19 mouse cellular contexts compared by ENCODE assay signal in genomic region chr8:111570432-111570831, GRCm38 (mm10). TPM values are rescaled to one million over a fixed set of nuclear protein-coding genes. Genes with fewer than 3 reads are reported as not detected.
DNase-seq lines count a peak whose midpoint lies in the region; ATAC-seq lines count a peak whose summit lies in the region.
"Had no signal": no experiment of that assay in that cellular context is flagged by ENCODE, and none has a peak within 500 bp of the region (broad histone marks: within the 10 kb centered on the region; RNA-seq: fewer than 3 reads in every experiment).

No protein-coding gene starts in this region.

- 61% methylated on average over 2 of the region's 2 CpGs for WGBS in forebrain, embryonic 16.5 days
- WGBS in forebrain, embryonic 15.5 days = 57% methylated on average over 2 of the region's 2 CpGs

- H3K4me3 ChIP-seq in forebrain, embryonic 16.5 days (replicated peaks; ENCODE audit: low read length) = no peak overlapping the region
- H3K4me3 ChIP-seq in forebrain, embryonic 15.5 days = no peak overlapping the region
- H3K4me3 ChIP-seq: embryonic facial prominence, embryonic 12.5 days; forebrain, embryonic 10.5 days; heart, adult 2 months; limb, embryonic 10.5 days; liver, embryonic 12.5 days; neural tube, embryonic 15.5 days had no signal

- peak; percentile 30 for DNase-seq in 3T3-L1 (ENCODE audit: low read depth, low spot score)
- DNase-seq in induced T-regulatory cell, adult 2 months (ENCODE audit: low read depth) = peak; percentile 93
- DNase-seq in heart, postnatal 10 days = no peak
- no peak for DNase-seq in layer of hippocampus, adult 9-10 months (ENCODE audit: low spot score)
- no peak for DNase-seq in cerebellum, postnatal 4 days (ENCODE audit: low spot score in 2 of 2)
- DNase-seq: heart, adult 2 months; kidney, adult 9 months; layer of hippocampus, postnatal 36 days had no signal

- ATAC-seq in forebrain, embryonic 16.5 days = no peak
- no peak for ATAC-seq in forebrain, embryonic 15.5 days (replicated peaks)
- peak; percentile 39 for ATAC-seq in CD4-positive, CD25-positive, alpha-beta regulatory T cell, adult 4 months
- ATAC-seq: hindbrain, postnatal 0 days; liver, embryonic 12.5 days had no signal

- H3K27ac ChIP-seq in forebrain, embryonic 16.5 days (ENCODE audit: low read length) = peak overlapping the region; percentile 0; the same call in 1 of the 2 replicates
- no peak overlapping the region for H3K27ac ChIP-seq in forebrain, embryonic 15.5 days (replicated peaks)
- H3K27ac ChIP-seq: embryonic facial prominence, embryonic 12.5 days; forebrain, embryonic 10.5 days; heart, adult 2 months; hindbrain, postnatal 0 days; limb, embryonic 10.5 days; liver, embryonic 12.5 days; neural tube, embryonic 15.5 days; stomach, postnatal 0 days had no signal

- intact Hi-C loops in heart, postnatal 10 days (cut with DNase I) = no loop called here

- H3K4me1 ChIP-seq in forebrain, embryonic 16.5 days (replicated peaks; ENCODE audit: control insufficient read depth, insufficient read depth, low read length) = peaks cover 42% of the 10 kb centered on the region
- H3K4me1 ChIP-seq in forebrain, embryonic 15.5 days = peaks cover 62% of the 10 kb centered on the region

- no peaks in the 10 kb centered on the region for H3K36me3 ChIP-seq in forebrain, embryonic 16.5 days (ENCODE audit: control insufficient read depth, insufficient read depth)
- H3K36me3 ChIP-seq in forebrain, embryonic 15.5 days = no peaks in the 10 kb centered on the region
- H3K36me3 ChIP-seq: embryonic facial prominence, embryonic 12.5 days; liver, embryonic 12.5 days; neural tube, embryonic 15.5 days had no signal

- H3K9me3 ChIP-seq in forebrain, embryonic 16.5 days (ENCODE audit: control insufficient read depth, low read length) = no peaks in the 10 kb centered on the region
- H3K9me3 ChIP-seq in forebrain, embryonic 15.5 days = no peaks in the 10 kb centered on the region
- H3K9me3 ChIP-seq: embryonic facial prominence, embryonic 12.5 days; forebrain, embryonic 10.5 days; limb, embryonic 10.5 days; liver, embryonic 12.5 days; neural tube, embryonic 15.5 days had no signal

- H3K4me2 ChIP-seq in forebrain, embryonic 16.5 days (ENCODE audit: low read length) = no peak overlapping the region
- no peak overlapping the region for H3K4me2 ChIP-seq in forebrain, embryonic 15.5 days (replicated peaks)
- H3K4me2 ChIP-seq: embryonic facial prominence, embryonic 12.5 days; liver, embryonic 12.5 days; neural tube, embryonic 15.5 days had no signal

- H3K27me3 ChIP-seq in forebrain, embryonic 16.5 days (replicated peaks; ENCODE audit: control insufficient read depth, insufficient read depth, low read length) = no peaks in the 10 kb centered on the region
- no peaks in the 10 kb centered on the region for H3K27me3 ChIP-seq in forebrain, embryonic 15.5 days
- H3K27me3 ChIP-seq: embryonic facial prominence, embryonic 12.5 days; liver, embryonic 12.5 days; neural tube, embryonic 15.5 days had no signal

- no peak overlapping the region for H3K9ac ChIP-seq in forebrain, embryonic 16.5 days (replicated peaks; ENCODE audit: low read depth, low read length)
- H3K9ac ChIP-seq in forebrain, embryonic 15.5 days (replicated peaks) = no peak overlapping the region
- H3K9ac ChIP-seq: embryonic facial prominence, embryonic 12.5 days; liver, embryonic 12.5 days; neural tube, embryonic 15.5 days had no signal

RNA-seq across cellular contexts. Expression of gene Znrf1, which starts 34.5 kb away (rescaled TPM):
- 66.0 and 70.3 TPM in 2 replicates for polyA plus RNA-seq in forebrain, embryonic 16.5 days (2015; fragmentation: Nextera tagmentation; extraction: Ambion mirVana)
- 99.8 and 102 TPM in 2 replicates for polyA plus RNA-seq in forebrain, embryonic 15.5 days (2015; fragmentation: Nextera tagmentation; extraction: Ambion mirVana)
- 10 to 100 TPM; 27.5 to 43.5 TPM for polyA plus RNA-seq in CD4-positive, CD25-positive, alpha-beta regulatory T cell, adult 4 months (2017; shearing (Covaris generic))
- 10 to 100 TPM; 66.2 to 69.2 TPM for total RNA-seq in heart, postnatal 10 days (2021)

RNA-seq across cellular contexts. Expression of gene Wdr59, which starts 48.5 kb away (rescaled TPM):
- 8.3 and 9.4 TPM in 2 replicates for polyA plus RNA-seq in forebrain, embryonic 16.5 days (2015; fragmentation: Nextera tagmentation; extraction: Ambion mirVana)
- 8.6 and 9.1 TPM in 2 replicates for polyA plus RNA-seq in forebrain, embryonic 15.5 days (2015; fragmentation: Nextera tagmentation; extraction: Ambion mirVana)
- 1 to 10 TPM; 4.3 to 6.5 TPM for polyA plus RNA-seq in CD4-positive, CD25-positive, alpha-beta regulatory T cell, adult 4 months (2017; shearing (Covaris generic))
- total RNA-seq in heart, postnatal 10 days (2021) = 10 to 100 TPM in 1 of 2 experiments, 1 to 10 TPM in 1; 10.0 to 10.2 TPM

RNA-seq across cellular contexts. Expression of gene Ldhd, which starts 59.7 kb away (rescaled TPM):
- 0.71 TPM in 2 replicates for polyA plus RNA-seq in forebrain, embryonic 16.5 days (2015; fragmentation: Nextera tagmentation; extraction: Ambion mirVana)
- 0.54 and 0.60 TPM in 2 replicates for polyA plus RNA-seq in forebrain, embryonic 15.5 days (2015; fragmentation: Nextera tagmentation; extraction: Ambion mirVana)
- polyA plus RNA-seq in CD4-positive, CD25-positive, alpha-beta regulatory T cell, adult 4 months (2017; shearing (Covaris generic)) = 1 to 10 TPM in 1 of 2 experiments, under 1 TPM in 1; 0.98 to 2.0 TPM
- 1 to 10 TPM; 6.0 to 6.2 TPM for total RNA-seq in heart, postnatal 10 days (2021)
- total RNA-seq: monocyte, adult 5-6 weeks had no signal
- polyA plus RNA-seq: forebrain, embryonic 10.5 days had no signal

Comparison
In these comparisons a context has a peak if more than half of its experiments do, and no peak if none do; other contexts are left out.
1. DNase-seq: peak in 3T3-L1 (single experiment) and induced T-regulatory cell, adult 2 months (single experiment); none in heart, postnatal 10 days (0 of 2), layer of hippocampus, adult 9-10 months (single experiment) and cerebellum, postnatal 4 days (0 of 2).